Mouse (Mus musculus) sigmoid colon, adult 10 weeks (tissue): ENCODE data around the gene Stx1a. TPM values are rescaled to one million over a fixed set of nuclear protein-coding genes. Genes with fewer than 3 reads are reported as not detected.

ENCODE experiments used
- polyA plus RNA-seq: library from polyadenylated mRNA; stranded (reverse); fragments of 350-450 nt; fragmentation: Illumina TruSeq; extraction: RNeasy Lipid Tissue Mini Kit (QIAGEN cat#74804); gene quantifications from one replicate; pipeline ENCODE4 v1.2.3, GENCODE M21; 2014; ENCODE audit warnings: low read depth, low replicate concordance

The Stx1a gene
- polyA plus RNA-seq, result not detected

GRCm38 (mm10) chr5:135023344-135024173, at the start of gene Stx1a:
Gene Stx1a, plus strand, starts transcription at chr5:135023482.

GRCm38 (mm10) chr5:134985633-134986297, 37.5 kb upstream of the Stx1a start, which contains the start of gene Cldn3:
Gene Cldn3, plus strand, starts transcription at chr5:134986214.

GRCm38 (mm10) chr5:135008671-135009589, 14.4 kb upstream of the Stx1a start, which contains the start of gene Abhd11:
Gene Abhd11, plus strand, starts transcription at chr5:135009152.

GRCm38 (mm10) chr5:135063629-135064381, 40.5 kb downstream of the Stx1a start, which contains the start of gene Dnajc30:
Gene Dnajc30, plus strand, starts transcription at chr5:135064202.

GRCm38 (mm10) chr5:135064909-135065446, 41.7 kb downstream of the Stx1a start, which contains the start of gene Bud23:
Gene Bud23, minus strand, starts transcription at chr5:135064959.

GRCm38 (mm10) chr5:135077564-135078481, 54.5 kb downstream of the Stx1a start, which contains the start of gene Vps37d:
Gene Vps37d, minus strand, starts transcription at chr5:135078266.

GRCm38 (mm10) chr5:135089653-135090052, 66.4 kb downstream of the Stx1a start, which contains the start of gene Mlxipl:
Gene Mlxipl, plus strand, starts transcription at chr5:135089890.

Other genes starting within 250 kb of the Stx1a start
- gene Tmem270, start 116.7 kb upstream of the Stx1a start, polyA plus RNA-seq, result not detected
- gene Cldn13, start 108.0 kb upstream of the Stx1a start, polyA plus RNA-seq, result not detected
- 10.4 TPM for gene Mettl27, start 91.1 kb upstream of the Stx1a start, polyA plus RNA-seq
- 2.8 TPM for gene Cldn4, start 76.5 kb upstream of the Stx1a start, polyA plus RNA-seq
- 1.2 TPM for gene Cldn3, start 37.3 kb upstream of the Stx1a start, polyA plus RNA-seq
- 9.0 TPM for gene Abhd11, start 14.3 kb upstream of the Stx1a start, polyA plus RNA-seq
- gene Dnajc30, start 40.7 kb downstream of the Stx1a start, polyA plus RNA-seq, result 8.6 TPM
- 12.6 TPM for gene Bud23, start 41.5 kb downstream of the Stx1a start, polyA plus RNA-seq
- not detected for gene Vps37d, start 54.8 kb downstream of the Stx1a start, polyA plus RNA-seq
- 2.8 TPM for gene Mlxipl, start 66.4 kb downstream of the Stx1a start, polyA plus RNA-seq
- 6.5 TPM for gene Tbl2, start 126.2 kb downstream of the Stx1a start, polyA plus RNA-seq
- 9.1 TPM for gene Bcl7b, start 144.8 kb downstream of the Stx1a start, polyA plus RNA-seq
- 47.9 TPM for gene Baz1b, start 163.8 kb downstream of the Stx1a start, polyA plus RNA-seq
- gene Fzd9, start 227.7 kb downstream of the Stx1a start, polyA plus RNA-seq, result 0.25 TPM